Mouse (Mus musculus) small intestine, adult 2 months (tissue): ENCODE data around the gene Hand2.

ENCODE experiments used
- CTCF ChIP-seq: fragments of 200-500 bp; IDR thresholded peaks from 2 replicates; pipeline ENCODE4 v1.5.1; 2012; ENCODE audit warnings: low read depth, mild to moderate bottlenecking, control low read depth, inconsistent platforms, low read length, moderate library complexity, mixed read lengths; ENCODE audit not compliant: insufficient replicate concordance, insufficient read length; ENCODE audit errors: extremely low read depth
- POLR2A ChIP-seq: fragments of 200-500 bp; IDR thresholded peaks from 2 replicates; pipeline ENCODE4 v1.6.1; 2012; ENCODE audit warnings: low read depth, mild to moderate bottlenecking, control low read depth, inconsistent platforms, low read length, moderate library complexity

DNA sequence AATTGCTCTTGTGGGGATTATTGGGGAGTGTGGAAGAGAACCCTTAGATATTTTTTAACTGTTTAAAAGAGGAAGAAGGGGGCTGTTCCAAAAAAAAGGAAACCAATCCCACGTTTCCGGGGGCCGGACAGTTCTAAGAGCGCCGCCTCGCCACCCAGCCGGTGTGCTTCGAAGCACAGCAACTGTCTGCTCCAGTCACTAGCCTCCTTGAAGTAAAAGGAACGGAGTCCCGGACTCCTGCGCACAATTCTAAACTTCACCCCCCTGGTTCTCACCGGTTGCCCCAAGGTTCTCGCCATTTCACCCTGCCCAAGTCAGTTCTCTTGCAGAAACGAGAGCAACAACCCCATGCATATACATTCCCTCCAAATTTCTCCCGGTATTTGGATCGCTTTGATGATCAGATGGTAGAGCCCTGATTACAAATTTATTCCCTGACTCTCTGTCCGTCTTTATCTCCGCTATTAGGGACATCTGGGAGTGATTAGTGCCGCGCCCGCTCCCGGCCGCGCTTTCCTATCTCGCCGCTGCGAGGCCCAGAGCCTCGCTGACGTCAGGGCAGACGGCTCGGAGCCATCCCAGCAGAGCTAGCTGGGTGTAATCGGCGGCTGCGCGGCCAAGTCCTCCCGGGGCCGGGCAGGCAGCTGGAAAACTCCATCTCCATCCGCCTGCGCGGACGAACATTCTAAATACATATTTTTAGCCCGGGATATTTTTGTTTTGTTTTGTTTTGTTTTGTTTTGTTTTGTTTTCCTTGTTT lies 7.6 kb downstream of the Hand2 start:
- TF ChIP-seq CTCF: no peak
- no peak for TF ChIP-seq POLR2A
